Mouse (Mus musculus) left cerebral cortex, postnatal 14 days (tissue): ENCODE measurements around the gene Gm31371. TPM values are rescaled to one million over a fixed set of nuclear protein-coding genes. Genes with fewer than 3 reads are reported as not detected.
"Not testable (repeated sequence)": the region's sequence is repeated elsewhere in the genome, so short reads cannot be mapped to it uniquely, and the experiment has no call there.

Experiments
- DNase-seq, 2 experiments: peaks; one replicate each; pipeline ENCODE4 v3.0.0; 2021 to 2022; ENCODE audit warnings: low spot score in 2 of 2, mixed read lengths in 1 of 2
- intact Hi-C: fragments of 180-260 bp; cut with DNase I; formaldehyde crosslinking; loops from one replicate; pipeline ENCODE4 v1.15.1; 2025
- long read RNA-seq, 2 experiments: library from polyadenylated mRNA; stranded (forward); transcript quantifications; one replicate each; pipeline ENCODE4 v2.0.0; 2021
- total RNA-seq, 2 experiments: library from RNA; stranded (reverse); gene quantifications; 2 replicates each; pipeline ENCODE4 v1.2.3; 2021

Gene Gm31371
- under 1 TPM in 1 of 2 experiments, not detected in 1; 0.26 TPM for total RNA-seq
- long read RNA-seq, experiment 1 = 0 reads
- long read RNA-seq, experiment 2 = 0 reads

GRCm38 (mm10) chr8:19903092-19903491 is at the start of gene Gm31371:
TSS of gene Gm31371 (plus strand) at chr8:19903392.
- intact Hi-C loops, DNase-seq: not testable (repeated sequence)

- intact Hi-C loops, DNase-seq: not testable (repeated sequence)
These were observed 3.3 kb downstream of the Gm31371 start for GRCm38 (mm10) chr8:19906425-19907055.

DNA sequence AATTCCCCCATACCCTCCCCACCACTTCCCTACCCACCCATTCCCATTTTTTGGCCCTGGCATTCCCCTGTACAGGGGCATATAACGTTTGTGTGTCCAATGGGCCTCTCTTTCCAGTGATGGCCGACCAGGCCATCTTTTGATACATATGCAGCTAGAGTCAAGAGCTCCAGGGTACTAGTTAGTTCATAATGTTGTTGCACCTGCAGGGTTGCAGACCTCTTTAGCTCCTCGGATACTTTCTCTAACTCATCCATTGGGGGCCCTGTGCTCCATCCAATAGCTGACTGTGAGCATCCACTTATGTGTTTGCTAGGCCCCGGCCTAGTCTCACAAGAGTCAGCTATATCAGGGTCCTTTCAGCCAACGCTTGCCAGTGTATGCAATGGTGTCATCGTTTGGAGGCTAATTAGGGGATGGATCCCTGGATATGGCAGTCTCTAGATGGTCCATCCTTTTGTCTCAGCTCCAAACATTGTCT is 5.7 kb downstream of the Gm31371 start:
- DNase-seq, intact Hi-C loops: not testable (repeated sequence)

GRCm38 (mm10) chr8:19919086-19919485 is 15.9 kb downstream of the Gm31371 start:
- DNase-seq, intact Hi-C loops: not testable (repeated sequence)

DNA sequence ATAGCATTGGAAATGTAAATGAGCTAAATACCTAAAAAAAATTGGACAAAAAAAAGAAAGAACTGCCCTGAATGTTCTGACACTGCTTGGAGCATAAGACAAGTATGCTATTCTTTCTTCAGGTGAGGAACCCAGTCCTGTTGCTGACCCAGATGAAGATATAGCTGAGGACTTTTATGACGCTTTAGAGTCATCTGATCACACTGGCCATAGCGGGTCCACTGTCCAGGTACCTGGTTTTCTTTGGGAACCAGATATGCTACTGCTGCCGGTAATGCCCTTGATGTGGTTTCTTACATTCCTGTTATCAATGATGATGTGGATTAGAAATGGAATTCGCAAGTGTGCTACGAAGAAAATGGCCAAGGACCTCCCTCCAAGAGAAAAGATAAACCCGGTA is 31.1 kb downstream of the Gm31371 start:
- DNase-seq, intact Hi-C loops: not testable (repeated sequence)

DNA sequence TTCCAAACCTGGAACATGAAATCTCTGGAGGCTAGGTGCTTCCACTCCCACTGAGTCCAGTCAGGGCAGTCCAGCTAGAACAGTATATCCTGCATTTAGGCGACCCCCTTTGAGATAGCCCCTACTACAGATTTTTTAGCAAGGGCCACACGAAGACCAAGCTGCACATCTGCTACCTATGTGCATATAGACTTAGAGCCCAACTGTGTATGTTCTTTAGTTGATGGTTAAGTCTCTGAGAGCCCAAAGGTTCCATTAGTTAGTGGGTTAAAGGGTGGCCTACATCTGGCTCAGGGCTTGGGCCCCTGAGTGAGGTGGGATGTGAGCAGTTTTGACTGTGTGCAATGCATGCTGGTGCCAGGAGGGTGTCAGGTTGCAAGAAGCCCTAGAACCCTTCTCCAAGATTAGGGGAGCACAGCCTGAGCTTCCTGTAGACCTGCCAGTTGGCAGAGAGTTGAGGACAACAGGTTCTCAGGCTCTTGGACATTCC is 32.4 kb downstream of the Gm31371 start:
- intact Hi-C loops, DNase-seq: not testable (repeated sequence)

- no peak for DNase-seq
These were observed 57.7 kb downstream of the Gm31371 start for GRCm38 (mm10) chr8:19960935-19961334.

DNA sequence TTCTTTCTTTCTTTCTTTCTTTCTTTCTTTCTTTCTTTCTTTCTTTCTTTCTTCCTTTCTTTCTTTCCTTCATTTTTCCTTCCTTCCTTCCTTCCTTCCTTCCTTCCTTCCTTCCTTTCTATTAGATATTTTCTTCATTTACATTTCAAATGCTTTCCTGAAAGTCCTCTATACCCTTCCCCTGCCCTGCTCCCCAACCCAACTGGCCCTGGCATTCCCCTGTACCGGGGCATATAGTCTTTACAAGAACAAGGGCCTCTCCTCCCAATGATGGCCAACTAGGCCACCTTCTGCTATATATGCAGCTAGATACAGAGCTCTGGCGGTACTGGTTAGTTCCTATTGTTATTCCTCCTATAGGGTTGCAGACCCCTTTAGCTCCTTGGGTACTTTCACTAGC is 60.6 kb downstream of the Gm31371 start:
- intact Hi-C loops, DNase-seq: not testable (repeated sequence)

More at GRCm38 (mm10) chr8:19960935-19961334, 57.7 kb downstream of the Gm31371 start:
- intact Hi-C loops = no loop called here

GRCm38 (mm10) chr8:19968151-19968550 is 65.0 kb downstream of the Gm31371 start:
- intact Hi-C loops = not testable (repeated sequence)

GRCm38 (mm10) chr8:19975237-19975636 is 72.0 kb downstream of the Gm31371 start:
- DNase-seq, intact Hi-C loops: not testable (repeated sequence)

More at GRCm38 (mm10) chr8:19968151-19968550, 65.0 kb downstream of the Gm31371 start:
- peak in 1 of 2 experiments; percentile 12 for DNase-seq

Other genes starting within 250 kb of the Gm31371 start
- under 1 TPM; 0.23 to 0.51 TPM for gene 4930467E23Rik, start 173.8 kb upstream of the Gm31371 start, total RNA-seq